Mouse (Mus musculus): ENCODE results near the gene Tbc1d9b. TPM values are rescaled to one million over a fixed set of nuclear protein-coding genes. Genes with fewer than 3 reads are reported as not detected.

Gene Tbc1d9b
- polyA plus RNA-seq (2012; rRNA removed; ENCODE audit: low replicate concordance) = 57.3 and 58.4 TPM in 2 replicates

DNA sequence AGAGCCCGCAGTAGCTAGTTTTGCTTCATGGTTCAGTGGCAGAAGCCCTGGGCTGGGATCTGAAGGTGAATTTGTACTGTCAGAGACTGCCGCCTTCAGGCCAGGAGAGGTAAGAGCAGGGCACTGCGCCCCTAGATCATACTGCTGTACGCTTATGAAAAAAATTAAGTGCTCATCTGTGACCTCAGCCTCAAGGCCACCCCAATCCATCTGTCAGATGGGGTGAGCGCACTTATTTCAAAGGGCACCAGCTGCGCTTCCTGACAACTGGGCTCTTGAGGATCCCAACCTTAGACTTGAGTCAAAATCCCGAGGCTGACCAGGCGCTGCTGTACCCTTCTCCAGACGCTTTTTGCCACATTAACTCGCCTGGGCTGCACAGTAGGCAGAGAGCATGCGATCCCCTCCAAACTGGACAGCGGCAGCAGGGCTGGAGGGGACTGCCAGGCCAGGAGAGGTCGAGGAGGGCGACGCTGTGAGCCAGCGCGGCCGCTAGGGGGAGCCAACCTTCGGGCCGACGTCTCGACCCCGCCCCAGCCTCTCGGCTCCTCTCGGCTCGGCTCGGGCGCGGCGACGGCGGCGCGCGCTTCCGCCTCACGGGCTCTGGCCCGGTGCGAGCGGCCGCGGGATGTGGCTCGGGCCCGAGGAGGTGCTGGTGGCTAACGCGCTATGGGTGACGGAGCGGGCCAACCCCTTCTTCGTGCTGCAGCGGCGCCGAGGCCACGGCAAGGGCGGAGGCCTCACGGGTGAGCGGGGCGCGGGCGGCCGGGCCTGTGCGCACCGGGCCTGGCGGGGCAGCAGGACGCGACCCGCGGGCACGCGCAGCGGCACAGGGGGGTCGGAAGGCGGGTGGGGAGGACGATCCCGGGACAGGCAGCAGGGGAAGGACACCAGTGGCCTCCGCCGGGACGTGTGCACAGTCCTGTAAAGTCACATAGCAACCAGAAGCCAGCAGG lies at the start of gene Tbc1d9b:
Gene Tbc1d9b, plus strand, starts transcription at position 586 of the 956 bp plus-strand sequence.

DNA sequence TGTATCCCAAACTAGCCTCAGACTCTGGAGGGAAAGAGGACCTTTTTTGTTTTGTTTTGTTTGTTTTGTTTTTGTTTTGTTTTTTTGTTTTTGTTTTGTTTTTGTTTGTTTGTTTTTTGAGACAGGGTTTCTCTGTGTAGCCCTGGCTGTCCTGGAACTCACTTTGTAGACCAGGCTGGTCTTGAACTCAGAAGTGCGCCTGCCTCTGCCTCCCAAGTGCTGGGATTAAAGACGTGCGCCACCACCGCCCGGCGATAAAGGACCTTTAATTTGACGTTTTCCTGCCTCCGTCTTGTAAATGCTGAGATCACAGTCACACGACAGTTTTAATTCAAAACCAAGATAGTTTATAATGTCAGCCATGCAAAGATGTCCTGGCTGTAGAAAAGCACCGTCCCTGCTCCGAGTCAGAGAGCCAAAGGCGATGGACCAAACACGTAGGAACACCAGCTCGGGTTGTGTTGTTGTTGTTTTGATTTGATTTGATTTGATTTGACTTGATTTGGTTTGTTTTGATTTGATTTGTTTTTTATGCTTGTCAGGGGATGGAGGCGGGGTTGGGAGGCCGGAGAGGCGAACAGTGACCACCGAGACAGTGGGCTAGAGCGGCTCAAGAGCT lies 43.0 kb downstream of the Tbc1d9b start, which contains the start of gene Mrnip:
Gene Mrnip, plus strand, starts transcription at position 334 of the 619 bp plus-strand sequence.

DNA sequence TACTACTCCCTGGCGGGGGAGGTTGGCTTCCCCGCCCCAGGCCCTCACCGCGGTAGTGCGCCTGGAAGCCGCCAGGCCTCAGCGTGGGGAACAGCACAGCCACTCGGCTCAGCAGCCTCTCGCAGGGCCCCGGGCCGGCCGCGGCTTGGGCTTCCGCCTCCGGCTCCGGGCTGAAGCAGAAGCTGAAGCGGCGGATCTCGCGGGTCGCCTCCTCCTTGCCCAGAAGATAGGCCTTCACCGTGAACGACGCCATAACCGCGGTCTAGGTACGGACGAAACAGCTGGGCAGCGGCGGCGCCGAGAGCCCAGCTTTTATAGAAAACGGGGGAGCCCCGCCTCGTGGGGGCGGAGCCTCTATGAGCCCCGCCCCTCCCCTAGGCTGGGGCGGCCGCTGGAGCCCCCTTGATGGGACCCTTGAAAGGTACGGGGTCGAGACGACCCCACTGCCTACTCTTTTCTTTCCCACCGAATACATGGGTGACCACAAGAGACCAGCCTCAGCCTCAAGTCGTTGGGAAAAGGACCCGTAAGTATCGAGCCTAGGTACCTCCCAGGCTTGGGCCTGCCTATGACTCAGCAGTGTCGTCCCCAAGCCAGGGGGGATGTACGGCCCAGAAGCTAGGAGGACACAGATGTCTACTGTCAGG lies 79.4 kb downstream of the Tbc1d9b start, which contains the start of the genes Sqstm1 and Mgat4b:
Gene Sqstm1, minus strand, starts transcription at position 323 of the 647 bp plus-strand sequence.
Gene Mgat4b, plus strand, starts transcription at position 386 of the 647 bp plus-strand sequence.

Other genes with a start within 250 kb of the Tbc1d9b start
- gene Rasgef1c, start 229.6 kb upstream of the Tbc1d9b start, polyA plus RNA-seq (2012; rRNA removed; ENCODE audit: low replicate concordance) = 3.5 and 3.7 TPM in 2 replicates
- gene Rnf130, start 106.0 kb upstream of the Tbc1d9b start, polyA plus RNA-seq (2012; rRNA removed; ENCODE audit: low replicate concordance) = 43.9 and 74.4 TPM in 2 replicates
- gene Mrnip, start 43.0 kb downstream of the Tbc1d9b start, polyA plus RNA-seq (2012; rRNA removed; ENCODE audit: low replicate concordance) = 5.9 and 6.3 TPM in 2 replicates
- gene Sqstm1, start 79.4 kb downstream of the Tbc1d9b start, polyA plus RNA-seq (2012; rRNA removed; ENCODE audit: low replicate concordance) = 228 and 233 TPM in 2 replicates
- 77.4 and 146 TPM in 2 replicates for gene Mgat4b, start 79.5 kb downstream of the Tbc1d9b start, polyA plus RNA-seq (2012; rRNA removed; ENCODE audit: low replicate concordance)
- 181 and 383 TPM in 2 replicates for gene Ltc4s, start 107.2 kb downstream of the Tbc1d9b start, polyA plus RNA-seq (2012; rRNA removed; ENCODE audit: low replicate concordance)
- gene Maml1, start 160.9 kb downstream of the Tbc1d9b start, polyA plus RNA-seq (2012; rRNA removed; ENCODE audit: low replicate concordance) = 13.6 and 24.3 TPM in 2 replicates
- 23.4 and 58.7 TPM in 2 replicates for gene Canx, start 194.3 kb downstream of the Tbc1d9b start, polyA plus RNA-seq (2012; rRNA removed; ENCODE audit: low replicate concordance)
- not detected in 2 replicates for gene Cby3, start 223.1 kb downstream of the Tbc1d9b start, polyA plus RNA-seq (2012; rRNA removed; ENCODE audit: low replicate concordance)
- gene Hnrnph1, start 245.6 kb downstream of the Tbc1d9b start, polyA plus RNA-seq (2012; rRNA removed; ENCODE audit: low replicate concordance) = 26.2 and 56.4 TPM in 2 replicates